Mouse (Mus musculus) kidney, adult 2 months (tissue): ENCODE results near the gene Foxd3. TPM values are rescaled to one million over a fixed set of nuclear protein-coding genes. Genes with fewer than 3 reads are reported as not detected.

Source experiments
- DNase-seq: peaks from one replicate; pipeline ENCODE4 v3.0.0; 2021
- H3K27ac ChIP-seq: fragments of 200-500 bp; 2 replicates; pipeline ENCODE4 v1.5.1; 2012; ENCODE audit warnings: low read depth, low read length, control low read depth, inconsistent platforms; ENCODE audit not compliant: insufficient read depth
- H3K27me3 ChIP-seq: fragments of 200-500 bp; replicated peaks from 2 replicates; pipeline ENCODE4 v1.6.1; 2012; ENCODE audit warnings: mild to moderate bottlenecking, moderate library complexity, low read length, inconsistent platforms; ENCODE audit not compliant: control insufficient read depth, insufficient read depth
- H3K36me3 ChIP-seq: fragments of 200-500 bp; 2 replicates; pipeline ENCODE4 v1.6.1; 2012; ENCODE audit warnings: mild to moderate bottlenecking, moderate library complexity, low read length, inconsistent platforms; ENCODE audit not compliant: control insufficient read depth, insufficient read depth
- H3K4me1 ChIP-seq: fragments of 200-500 bp; 2 replicates; pipeline ENCODE4 v1.6.1; 2011; ENCODE audit warnings: low read length; ENCODE audit not compliant: control insufficient read depth, insufficient read depth
- H3K4me3 ChIP-seq: fragments of 200-500 bp; 2 replicates; pipeline ENCODE4 v1.5.1; 2011; ENCODE audit warnings: mild to moderate bottlenecking, low read depth, low read length, control low read depth; ENCODE audit not compliant: insufficient read depth
- CTCF ChIP-seq: fragments of 200-500 bp; conservative IDR thresholded peaks from 2 replicates; pipeline ENCODE4 v1.5.1; 2011; ENCODE audit warnings: low read depth, mild to moderate bottlenecking, control low read depth, low read length, moderate library complexity, mixed read lengths; ENCODE audit not compliant: insufficient read depth, insufficient read length
- POLR2A ChIP-seq: fragments of 200-500 bp; IDR thresholded peaks from one replicate; pipeline ENCODE4 v1.6.1; 2011; ENCODE audit warnings: low read depth, low read length, control low read depth
- WGBS: fragments of 180-500 bp; shearing (Covaris S2); methylation state at CpG from one replicate; pipeline ENCODE4 v1.1.7; 2018; 5-methylcytosine and 5-hydroxymethylcytosine counted together
- polyA plus RNA-seq: library from polyadenylated mRNA; depleted of rRNA; stranded (reverse); fragments of >200 nt; gene quantifications from 2 replicates; pipeline ENCODE4 v1.2.3, GENCODE M21; 2012

Foxd3 gene
- polyA plus RNA-seq, 1 experiment, result 0.06 TPM

GRCm38 (mm10) chr4:99658881-99659280, 2.8 kb downstream of the Foxd3 start:
- no peak for DNase-seq
- Histone ChIP-seq H3K4me3 (no peak overlapping the region), H3K36me3 (no peaks in the 10 kb centered on the region), H3K27ac (no peak overlapping the region), H3K27me3 (peaks cover 30% of the 10 kb centered on the region), H3K4me1 (no peaks in the 10 kb centered on the region)
- WGBS, result 31% methylated on average over 6 of the region's 6 CpGs
- TF ChIP-seq POLR2A (no peak), CTCF (no peak)

DNA sequence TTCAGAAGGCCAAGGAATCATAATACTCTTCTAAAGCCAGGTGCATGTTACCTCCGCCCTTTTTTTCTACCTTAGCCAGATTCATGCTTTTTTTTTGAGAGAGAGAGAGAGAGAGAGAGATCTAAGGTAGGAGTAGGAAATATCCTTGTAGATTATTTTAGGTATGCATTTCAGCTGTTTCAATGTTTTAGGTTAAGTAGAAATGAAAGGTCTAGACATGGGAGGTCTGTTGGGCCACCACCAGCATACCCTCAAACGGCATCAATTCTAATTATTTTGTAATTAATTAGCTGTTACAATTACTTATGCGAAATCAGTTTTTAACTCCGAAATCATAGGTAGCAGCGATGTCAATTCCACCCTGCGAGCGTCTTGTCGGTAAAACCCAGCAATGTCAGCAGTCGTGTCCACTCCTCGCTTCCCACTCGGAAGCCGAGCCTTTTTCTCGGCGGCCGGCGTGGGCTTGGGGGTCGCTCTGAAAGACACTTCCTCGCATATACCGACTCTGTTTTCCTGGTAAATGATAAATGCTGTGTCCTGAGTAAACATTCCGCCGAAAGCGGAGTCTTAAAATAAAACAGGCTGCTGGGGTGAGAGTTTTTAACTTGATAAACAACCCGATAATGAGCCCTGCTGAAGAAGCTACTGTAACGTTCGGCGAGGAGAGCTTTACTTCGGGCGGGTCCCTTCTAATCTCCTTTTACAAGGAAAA, 3.4 kb downstream of the Foxd3 start:
- TF ChIP-seq CTCF (no peak), POLR2A (no peak)
- WGBS, result 8% methylated on average over 28 of the region's 28 CpGs
- no peaks in the 10 kb centered on the region for H3K4me1 ChIP-seq
- peaks cover 28% of the 10 kb centered on the region for H3K27me3 ChIP-seq
- no peak overlapping the region for H3K27ac ChIP-seq
- H3K36me3 ChIP-seq, result no peaks in the 10 kb centered on the region
- no peak for DNase-seq
- H3K4me3 ChIP-seq, result no peak overlapping the region

DNA sequence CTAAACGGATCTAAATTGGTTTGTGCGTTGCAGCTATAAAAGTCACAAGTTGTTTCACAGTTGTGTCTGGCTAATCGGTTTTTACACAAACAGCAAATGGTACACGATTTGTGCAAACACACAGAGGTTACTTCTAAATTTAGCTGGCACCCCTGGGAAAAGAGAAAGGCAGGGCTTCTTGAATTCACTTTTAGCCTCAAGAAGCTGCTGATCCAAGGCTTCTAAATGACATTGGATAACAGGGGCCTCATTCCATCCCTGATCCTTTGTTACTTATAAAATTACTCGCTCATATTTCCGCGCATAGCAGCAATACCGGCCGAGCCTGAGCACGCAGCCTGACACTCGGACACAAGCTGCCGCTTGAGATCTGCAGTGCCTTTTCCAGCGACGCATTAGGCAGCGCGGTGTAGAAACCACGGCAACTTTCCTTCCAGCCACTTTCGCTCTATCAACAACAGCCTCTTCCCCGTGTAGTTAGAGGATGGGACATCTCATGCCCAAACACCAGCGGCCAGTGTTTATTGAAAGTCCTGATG, 4.0 kb downstream of the Foxd3 start:
- no peak for TF ChIP-seq CTCF
- TF ChIP-seq POLR2A, result no peak
- WGBS, result 5% methylated on average over 20 of the region's 20 CpGs
- H3K27ac ChIP-seq, result no peak overlapping the region
- H3K4me3 ChIP-seq, result no peak overlapping the region
- DNase-seq, result peak; percentile 29
- H3K27me3 ChIP-seq, result peaks cover 25% of the 10 kb centered on the region
- H3K4me1 ChIP-seq, result no peaks in the 10 kb centered on the region
- H3K36me3 ChIP-seq, result no peaks in the 10 kb centered on the region

GRCm38 (mm10) chr4:99660981-99661380, 4.9 kb downstream of the Foxd3 start:
- Histone ChIP-seq H3K4me3 (no peak overlapping the region), H3K27me3 (peaks cover 21% of the 10 kb centered on the region), H3K27ac (no peak overlapping the region), H3K4me1 (no peaks in the 10 kb centered on the region), H3K36me3 (no peaks in the 10 kb centered on the region)
- peak; percentile 57 for DNase-seq
- TF ChIP-seq CTCF (peak; percentile 63), POLR2A (no peak)
- under 1% methylated on average over 11 of the region's 11 CpGs for WGBS

GRCm38 (mm10) chr4:99661956-99662355, 5.9 kb downstream of the Foxd3 start:
- peaks cover 13% of the 10 kb centered on the region for H3K27me3 ChIP-seq
- no peak for TF ChIP-seq POLR2A
- no peak for TF ChIP-seq CTCF
- no peak for DNase-seq
- no peaks in the 10 kb centered on the region for H3K36me3 ChIP-seq
- 8% methylated on average over 12 of the region's 12 CpGs for WGBS
- no peaks in the 10 kb centered on the region for H3K4me1 ChIP-seq
- H3K4me3 ChIP-seq, result no peak overlapping the region
- H3K27ac ChIP-seq, result no peak overlapping the region

GRCm38 (mm10) chr4:99662431-99662830, 6.3 kb downstream of the Foxd3 start:
- no peak for DNase-seq
- TF ChIP-seq CTCF (no peak), POLR2A (no peak)
- Histone ChIP-seq H3K27ac (no peak overlapping the region), H3K36me3 (no peaks in the 10 kb centered on the region), H3K27me3 (peaks cover 9% of the 10 kb centered on the region), H3K4me3 (no peak overlapping the region), H3K4me1 (no peaks in the 10 kb centered on the region)
- 12% methylated on average over 9 of the region's 9 CpGs for WGBS

DNA sequence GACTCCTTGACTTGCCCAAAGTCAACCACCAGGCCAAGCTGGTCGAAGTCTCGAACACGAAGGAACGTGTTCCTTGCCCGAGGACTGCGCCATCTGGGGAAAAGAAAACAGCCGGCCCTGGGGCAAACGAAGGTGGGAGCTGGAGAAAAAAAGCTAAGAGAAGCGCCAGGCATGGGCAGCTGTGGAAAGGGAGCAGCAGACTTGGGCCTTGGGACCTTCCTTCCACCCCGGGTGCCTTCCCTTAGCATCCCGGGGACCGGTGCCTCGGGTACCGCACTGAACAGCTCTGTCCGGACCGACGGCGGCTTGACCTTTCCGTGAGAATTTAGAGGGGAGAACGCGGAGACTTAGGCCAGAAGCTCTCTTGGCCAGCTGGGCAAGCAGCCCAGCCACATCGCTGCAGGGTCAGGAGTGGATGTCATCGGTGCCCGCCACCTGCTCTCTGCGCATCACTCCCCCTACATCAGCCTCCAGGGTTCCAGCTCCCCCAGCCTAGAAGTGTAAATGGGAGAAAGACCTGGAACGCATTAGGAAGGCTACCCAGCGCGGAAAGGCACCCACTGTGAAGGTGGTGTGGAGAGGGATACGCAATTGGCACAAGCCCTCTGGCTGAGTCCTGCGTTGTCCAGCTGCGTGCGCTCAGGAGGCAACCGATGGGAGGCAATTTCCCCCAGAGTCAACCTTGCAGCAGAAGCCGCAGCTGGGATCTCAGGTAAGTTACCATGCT, 6.9 kb downstream of the Foxd3 start:
- Histone ChIP-seq H3K4me3 (no peak overlapping the region), H3K36me3 (no peaks in the 10 kb centered on the region), H3K27ac (no peak overlapping the region), H3K27me3 (peaks cover 5% of the 10 kb centered on the region), H3K4me1 (no peaks in the 10 kb centered on the region)
- no peak for TF ChIP-seq POLR2A
- WGBS, result 4% methylated on average over 34 of the region's 34 CpGs
- DNase-seq, result no peak
